Comparison of ENCODE assay signal across 10 mouse cellular contexts in genomic region chr7:30908992-30909431, GRCm38 (mm10). TPM values are rescaled to one million over a fixed set of nuclear protein-coding genes. Genes with fewer than 3 reads are reported as not detected.
DNase-seq lines count a peak whose midpoint lies in the region; ATAC-seq and TF ChIP-seq lines count a peak whose summit lies in the region.
"Had no signal": no experiment of that assay in that cellular context is flagged by ENCODE, and none has a peak within 500 bp of the region (broad histone marks: within the 10 kb centered on the region; RNA-seq: fewer than 3 reads in every experiment).

No protein-coding gene starts in this region.

- H3K9me3 ChIP-seq in neural tube, embryonic 11.5 days (ENCODE audit: control insufficient read depth, low read length): no peaks in the 10 kb centered on the region
- no peaks in the 10 kb centered on the region for H3K9me3 ChIP-seq in hindbrain, embryonic 10.5 days
- no peaks in the 10 kb centered on the region for H3K9me3 ChIP-seq in liver, embryonic 16.5 days (replicated peaks; ENCODE audit: control insufficient read depth, low read length)
- no peaks in the 10 kb centered on the region for H3K9me3 ChIP-seq in stomach, postnatal 0 days (ENCODE audit: control insufficient read depth, low read length)

- no peaks in the 10 kb centered on the region for H3K4me1 ChIP-seq in neural tube, embryonic 11.5 days (ENCODE audit: control insufficient read depth, insufficient read depth, low read length)
- H3K4me1 ChIP-seq in hindbrain, embryonic 10.5 days (replicated peaks): peaks cover 12% of the 10 kb centered on the region
- peaks cover 4% of the 10 kb centered on the region for H3K4me1 ChIP-seq in liver, embryonic 16.5 days (ENCODE audit: control insufficient read depth, low read depth, low read length)
- H3K4me1 ChIP-seq in stomach, postnatal 0 days (replicated peaks; ENCODE audit: control insufficient read depth, insufficient read depth): no peaks in the 10 kb centered on the region; the same call in 1 of the 2 replicates

- H3K4me2 ChIP-seq in neural tube, embryonic 11.5 days (ENCODE audit: low read depth): peak overlapping the region; percentile 51
- H3K4me2 ChIP-seq in liver, embryonic 16.5 days (ENCODE audit: low read depth, low read length): peak overlapping the region; percentile 49
- H3K4me2 ChIP-seq in stomach, postnatal 0 days (replicated peaks; ENCODE audit: low read depth): peak overlapping the region; percentile 45

- no peaks in the 10 kb centered on the region for H3K36me3 ChIP-seq in neural tube, embryonic 11.5 days (ENCODE audit: control insufficient read depth, insufficient read depth, low read length)
- H3K36me3 ChIP-seq in hindbrain, embryonic 10.5 days: no peaks in the 10 kb centered on the region
- H3K36me3 ChIP-seq in liver, embryonic 16.5 days (ENCODE audit: control insufficient read depth, insufficient read depth): no peaks in the 10 kb centered on the region
- no peaks in the 10 kb centered on the region for H3K36me3 ChIP-seq in stomach, postnatal 0 days (ENCODE audit: control insufficient read depth, insufficient read depth, low read length)

- 28% methylated on average over 17 of the region's 17 CpGs for WGBS in neural tube, embryonic 11.5 days
- WGBS in hindbrain, embryonic 10.5 days: 29% methylated on average over 16 of the region's 17 CpGs
- 17% methylated on average over 17 of the region's 17 CpGs for WGBS in liver, embryonic 16.5 days (ENCODE audit: insufficient replicate concordance)
- 21% methylated on average over 17 of the region's 17 CpGs for WGBS in stomach, postnatal 0 days

- H3K27me3 ChIP-seq in neural tube, embryonic 11.5 days (ENCODE audit: control insufficient read depth, insufficient read depth, low read length): no peaks in the 10 kb centered on the region
- H3K27me3 ChIP-seq in hindbrain, embryonic 10.5 days (ENCODE audit: insufficient read depth, poor library complexity, severe bottlenecking): peaks cover 9% of the 10 kb centered on the region; the same call in 1 of the 2 replicates
- H3K27me3 ChIP-seq in liver, embryonic 16.5 days (ENCODE audit: control insufficient read depth, insufficient read depth, low read depth, low read length): no peaks in the 10 kb centered on the region
- no peaks in the 10 kb centered on the region for H3K27me3 ChIP-seq in stomach, postnatal 0 days (ENCODE audit: control insufficient read depth, insufficient read depth, low read length)

- ATAC-seq in neural tube, embryonic 11.5 days (ENCODE audit: insufficient read depth, low FRiP score, low TSS enrichment): peak; percentile 31; the same call in 1 of the 2 replicates
- ATAC-seq in liver, embryonic 16.5 days (ENCODE audit: low read depth): 0 out of 2 replicates have a peak, but pooled peaks have one; percentile 9
- ATAC-seq in stomach, postnatal 0 days (ENCODE audit: low FRiP score, low TSS enrichment): peak; percentile 18; the same call in 1 of the 2 replicates

- no peak overlapping the region for H3K4me3 ChIP-seq in neural tube, embryonic 11.5 days (ENCODE audit: low read depth, low read length)
- peak overlapping the region; percentile 48 for H3K4me3 ChIP-seq in hindbrain, embryonic 10.5 days
- H3K4me3 ChIP-seq in liver, embryonic 16.5 days (ENCODE audit: low read depth, low read length): peak overlapping the region; percentile 27; the same call in 1 of the 2 replicates
- no peak overlapping the region for H3K4me3 ChIP-seq in stomach, postnatal 0 days (ENCODE audit: low read depth, low read length)
- H3K4me3 ChIP-seq: erythroblast, embryonic 14.5 days had no signal

- no peak overlapping the region for H3K9ac ChIP-seq in neural tube, embryonic 11.5 days (ENCODE audit: low read length)
- H3K9ac ChIP-seq in liver, embryonic 16.5 days (ENCODE audit: low read depth, low read length): no peak overlapping the region
- H3K9ac ChIP-seq in stomach, postnatal 0 days (ENCODE audit: low read length): 0 out of 2 replicates have a peak overlapping the region, but pooled peaks have one; percentile 13

- no peak for DNase-seq in neural tube, embryonic 11.5 days (ENCODE audit: low spot score)
- no peak for DNase-seq in neural tube, embryonic 10.5 days (ENCODE audit: extremely low spot score, low spot score)
- no peak for DNase-seq in hindbrain, embryonic 10.5 days (ENCODE audit: low spot score)
- DNase-seq in stomach, postnatal 0 days (ENCODE audit: low spot score): no peak
- no peak for DNase-seq in layer of hippocampus, adult 9-10 months (ENCODE audit: low spot score)
- no peak for DNase-seq in cerebellum, postnatal 36 days
- DNase-seq in embryo, embryonic 9.5 days (ENCODE audit: extremely low spot score): no peak
- DNase-seq: left cerebral cortex, postnatal 4 days had no signal

- no peak overlapping the region for H3K27ac ChIP-seq in neural tube, embryonic 11.5 days (ENCODE audit: low read depth, low read length)
- no peak overlapping the region for H3K27ac ChIP-seq in hindbrain, embryonic 10.5 days
- H3K27ac ChIP-seq in liver, embryonic 16.5 days (ENCODE audit: low read length): no peak overlapping the region
- no peak overlapping the region for H3K27ac ChIP-seq in stomach, postnatal 0 days (replicated peaks)

- TF ChIP-seq CTCF in stomach, postnatal 0 days (IDR thresholded peaks at IDR 0.05; ENCODE audit: low read depth): no peak

- TF ChIP-seq EP300 in stomach, postnatal 0 days (optimal IDR thresholded peaks at IDR 0.05): no peak

RNA-seq across cellular contexts. Expression of gene Mag, which starts 5.7 kb away (rescaled TPM):
- polyA plus RNA-seq in neural tube, embryonic 11.5 days (2014; fragmentation: Nextera tagmentation; extraction: Ambion mirVana): 0.16 and 0.41 TPM in 2 replicates
- polyA plus RNA-seq in hindbrain, embryonic 10.5 days (2016; fragmentation: Nextera tagmentation; extraction: Ambion mirVana): 0.61 and 0.67 TPM in 2 replicates
- 0.16 and 0.27 TPM in 2 replicates for polyA plus RNA-seq in liver, embryonic 16.5 days (2015; fragmentation: Nextera tagmentation; extraction: Ambion mirVana)
- 0.33 and 0.36 TPM in 2 replicates for polyA plus RNA-seq in stomach, postnatal 0 days (2015; fragmentation: Nextera tagmentation; extraction: Ambion mirVana)
- polyA plus RNA-seq: erythroblast, embryonic 14.5 days had no signal

RNA-seq across cellular contexts. Expression of gene Hamp2, which starts 15.5 kb away (rescaled TPM):
- not detected in 2 replicates for polyA plus RNA-seq in neural tube, embryonic 11.5 days (2014; fragmentation: Nextera tagmentation; extraction: Ambion mirVana)
- not detected in 2 replicates for polyA plus RNA-seq in hindbrain, embryonic 10.5 days (2016; fragmentation: Nextera tagmentation; extraction: Ambion mirVana)
- not detected in 2 replicates for polyA plus RNA-seq in liver, embryonic 16.5 days (2015; fragmentation: Nextera tagmentation; extraction: Ambion mirVana)
- polyA plus RNA-seq in stomach, postnatal 0 days (2015; fragmentation: Nextera tagmentation; extraction: Ambion mirVana): 0.52 and 0.54 TPM in 2 replicates
- polyA plus RNA-seq: erythroblast, embryonic 14.5 days had no signal

RNA-seq across cellular contexts. Expression of gene Cd22, which starts 28.9 kb away (rescaled TPM):
- 0.05 TPM in 1 of 2 replicates, not detected in the other for polyA plus RNA-seq in neural tube, embryonic 11.5 days (2014; fragmentation: Nextera tagmentation; extraction: Ambion mirVana)
- 0.11 TPM in 1 of 2 replicates, not detected in the other for polyA plus RNA-seq in hindbrain, embryonic 10.5 days (2016; fragmentation: Nextera tagmentation; extraction: Ambion mirVana)
- 0.74 and 1.4 TPM in 2 replicates for polyA plus RNA-seq in liver, embryonic 16.5 days (2015; fragmentation: Nextera tagmentation; extraction: Ambion mirVana)
- polyA plus RNA-seq in stomach, postnatal 0 days (2015; fragmentation: Nextera tagmentation; extraction: Ambion mirVana): 0.05 and 0.07 TPM in 2 replicates
- polyA plus RNA-seq: erythroblast, embryonic 14.5 days had no signal

RNA-seq across cellular contexts. Expression of gene Hamp, which starts 34.8 kb away (rescaled TPM):
- polyA plus RNA-seq in neural tube, embryonic 11.5 days (2014; fragmentation: Nextera tagmentation; extraction: Ambion mirVana): not detected in 2 replicates
- polyA plus RNA-seq in hindbrain, embryonic 10.5 days (2016; fragmentation: Nextera tagmentation; extraction: Ambion mirVana): not detected in 2 replicates
- 10.4 and 17.5 TPM in 2 replicates for polyA plus RNA-seq in liver, embryonic 16.5 days (2015; fragmentation: Nextera tagmentation; extraction: Ambion mirVana)
- 0.45 and 1.6 TPM in 2 replicates for polyA plus RNA-seq in stomach, postnatal 0 days (2015; fragmentation: Nextera tagmentation; extraction: Ambion mirVana)
- polyA plus RNA-seq: erythroblast, embryonic 14.5 days had no signal

RNA-seq across cellular contexts. Expression of gene Usf2, which starts 47.6 kb away (rescaled TPM):
- 27.9 and 28.1 TPM in 2 replicates for polyA plus RNA-seq in neural tube, embryonic 11.5 days (2014; fragmentation: Nextera tagmentation; extraction: Ambion mirVana)
- polyA plus RNA-seq in hindbrain, embryonic 10.5 days (2016; fragmentation: Nextera tagmentation; extraction: Ambion mirVana): 23.6 and 26.3 TPM in 2 replicates
- polyA plus RNA-seq in liver, embryonic 16.5 days (2015; fragmentation: Nextera tagmentation; extraction: Ambion mirVana): 7.9 and 9.0 TPM in 2 replicates
- polyA plus RNA-seq in stomach, postnatal 0 days (2015; fragmentation: Nextera tagmentation; extraction: Ambion mirVana): 12.0 and 14.2 TPM in 2 replicates

Comparison
In these comparisons a context has a peak if more than half of its experiments do, and no peak if none do; other contexts are left out.
1. H3K4me3 ChIP-seq: peak in hindbrain, embryonic 10.5 days (single experiment) and liver, embryonic 16.5 days (single experiment); none in neural tube, embryonic 11.5 days (single experiment) and stomach, postnatal 0 days (single experiment).
2. Peak in every context shown above with its lines, with median percentiles within 50 percentile points of each other: ATAC-seq and H3K4me2 ChIP-seq.